Mouse (Mus musculus): ENCODE measurements around the gene Ezh1. TPM values are rescaled to one million over a fixed set of nuclear protein-coding genes. Genes with fewer than 3 reads are reported as not detected.

The Ezh1 gene
- polyA plus RNA-seq, 1 experiment, result 4.5 TPM

- no peak overlapping the region for H3K4me3 ChIP-seq (ENCODE audit: insufficient read depth, poor library complexity, severe bottlenecking)
- no peak overlapping the region for H3ac ChIP-seq (ENCODE audit: control insufficient read depth, insufficient read length, low read depth)
- peaks cover 58% of the 10 kb centered on the region for H3K27me3 ChIP-seq (ENCODE audit: control insufficient read depth, insufficient read depth, insufficient read length)
These were observed 38.8 kb upstream of the Ezh1 start for GRCm38 (mm10) chr11:101264954-101265471.

GRCm38 (mm10) chr11:101263989-101264280, 37.7 kb upstream of the Ezh1 start:
- Histone ChIP-seq H3K4me3 (ENCODE audit: insufficient read depth, poor library complexity, severe bottlenecking) (no peak overlapping the region), H3K79me3 (ENCODE audit: low read depth) (no peaks in the 10 kb centered on the region), H3K79me2 (ENCODE audit: control insufficient read depth, insufficient read depth) (no peaks in the 10 kb centered on the region), H3ac (ENCODE audit: control insufficient read depth, insufficient read length, low read depth) (no peak overlapping the region), H3K27me3 (ENCODE audit: control insufficient read depth, insufficient read depth, insufficient read length) (peaks cover 54% of the 10 kb centered on the region), H3K36me3 (ENCODE audit: control insufficient read depth, insufficient read depth) (peaks cover 3% of the 10 kb centered on the region)
- TF ChIP-seq USF1 (IDR thresholded peaks at IDR 0.05; ENCODE audit: low read depth) (no peak), CEBPB (IDR thresholded peaks at IDR 0.05; ENCODE audit: low read depth) (no peak), FOSL1 (IDR thresholded peaks at IDR 0.05; ENCODE audit: insufficient read depth, low read length, poor library complexity, severe bottlenecking) (no peak), MYOD1 (IDR thresholded peaks at IDR 0.05; ENCODE audit: control insufficient read depth, insufficient read length, low read depth) (no peak), MYOG (IDR thresholded peaks at IDR 0.05; ENCODE audit: control insufficient read depth, extremely low read depth, insufficient read length) (no peak), CTCF (IDR thresholded peaks at IDR 0.05; ENCODE audit: control insufficient read depth, insufficient read depth, insufficient read length) (no peak), MAX (IDR thresholded peaks at IDR 0.05) (no peak)

More at GRCm38 (mm10) chr11:101264954-101265471, 38.8 kb upstream of the Ezh1 start:
- Histone ChIP-seq H3K79me3 (ENCODE audit: low read depth) (no peaks in the 10 kb centered on the region), H3K79me2 (ENCODE audit: control insufficient read depth, insufficient read depth) (no peaks in the 10 kb centered on the region), H3K36me3 (ENCODE audit: control insufficient read depth, insufficient read depth) (no peaks in the 10 kb centered on the region)
- TF ChIP-seq CEBPB (IDR thresholded peaks at IDR 0.05; ENCODE audit: low read depth) (no peak), MYOD1 (IDR thresholded peaks at IDR 0.05; ENCODE audit: control insufficient read depth, insufficient read length, low read depth) (no peak), FOSL1 (IDR thresholded peaks at IDR 0.05; ENCODE audit: insufficient read depth, low read length, poor library complexity, severe bottlenecking) (no peak), CTCF (IDR thresholded peaks at IDR 0.05; ENCODE audit: control insufficient read depth, insufficient read depth, insufficient read length) (no peak), MAX (IDR thresholded peaks at IDR 0.05) (no peak), MYOG (IDR thresholded peaks at IDR 0.05; ENCODE audit: control insufficient read depth, extremely low read depth, insufficient read length) (no peak), USF1 (IDR thresholded peaks at IDR 0.05; ENCODE audit: low read depth) (no peak)

DNA sequence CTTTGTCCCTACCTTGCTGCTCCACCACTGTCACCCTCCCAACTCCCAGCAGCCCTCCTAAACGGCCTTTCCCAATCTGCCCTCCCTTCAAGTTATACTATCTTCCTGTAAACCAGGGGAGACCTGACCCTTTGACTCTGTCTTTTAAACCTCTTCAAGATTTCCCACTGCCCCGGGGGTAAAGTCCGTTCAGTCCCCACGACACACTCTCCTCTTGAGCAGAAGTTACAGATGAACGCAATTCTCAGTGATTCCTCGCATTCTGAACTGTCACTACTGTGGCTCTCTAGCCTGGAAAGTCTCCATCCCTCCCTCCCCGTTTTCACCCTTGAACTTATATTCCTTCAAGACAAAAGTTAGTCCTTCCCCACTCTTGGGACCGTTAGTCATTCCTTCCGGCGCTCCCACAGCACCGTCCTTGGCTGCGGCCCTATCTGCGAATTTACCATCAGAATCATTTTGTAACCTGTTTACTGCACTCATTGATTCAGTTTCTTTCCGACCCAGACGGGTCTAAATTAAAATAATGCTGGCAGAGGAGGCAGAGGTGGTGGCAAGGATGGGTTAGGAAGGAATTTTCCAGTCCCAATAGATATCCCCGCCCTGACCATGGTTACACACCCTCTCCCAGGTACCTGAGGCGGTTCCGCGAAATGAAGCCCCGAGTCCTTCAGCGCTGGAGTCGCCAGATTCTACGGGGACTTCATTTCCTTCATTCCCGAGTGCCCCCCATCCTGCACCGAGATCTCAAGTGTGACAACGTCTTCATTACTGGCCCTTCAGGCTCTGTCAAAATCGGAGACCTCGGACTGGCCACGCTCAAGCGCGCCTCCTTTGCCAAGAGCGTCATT, 37.1 kb upstream of the Ezh1 start:
- Histone ChIP-seq H3K36me3 (ENCODE audit: control insufficient read depth, insufficient read depth) (peaks cover 4% of the 10 kb centered on the region), H3K79me2 (ENCODE audit: control insufficient read depth, insufficient read depth) (no peaks in the 10 kb centered on the region), H3K27me3 (ENCODE audit: control insufficient read depth, insufficient read depth, insufficient read length) (peaks cover 50% of the 10 kb centered on the region), H3K79me3 (ENCODE audit: low read depth) (no peaks in the 10 kb centered on the region), H3K4me3 (ENCODE audit: insufficient read depth, poor library complexity, severe bottlenecking) (no peak overlapping the region), H3ac (ENCODE audit: control insufficient read depth, insufficient read length, low read depth) (no peak overlapping the region)
- TF ChIP-seq CEBPB (IDR thresholded peaks at IDR 0.05; ENCODE audit: low read depth), result no peak
- TF ChIP-seq MYOD1 (IDR thresholded peaks at IDR 0.05; ENCODE audit: control insufficient read depth, insufficient read length, low read depth), result no peak
- TF ChIP-seq MAX (IDR thresholded peaks at IDR 0.05), result no peak
- TF ChIP-seq USF1 (IDR thresholded peaks at IDR 0.05; ENCODE audit: low read depth), result no peak
- no peak for TF ChIP-seq CTCF (IDR thresholded peaks at IDR 0.05; ENCODE audit: control insufficient read depth, insufficient read depth, insufficient read length)
- TF ChIP-seq FOSL1 (IDR thresholded peaks at IDR 0.05; ENCODE audit: insufficient read depth, low read length, poor library complexity, severe bottlenecking), result no peak
- no peak for TF ChIP-seq MYOG (IDR thresholded peaks at IDR 0.05; ENCODE audit: control insufficient read depth, extremely low read depth, insufficient read length)

DNA sequence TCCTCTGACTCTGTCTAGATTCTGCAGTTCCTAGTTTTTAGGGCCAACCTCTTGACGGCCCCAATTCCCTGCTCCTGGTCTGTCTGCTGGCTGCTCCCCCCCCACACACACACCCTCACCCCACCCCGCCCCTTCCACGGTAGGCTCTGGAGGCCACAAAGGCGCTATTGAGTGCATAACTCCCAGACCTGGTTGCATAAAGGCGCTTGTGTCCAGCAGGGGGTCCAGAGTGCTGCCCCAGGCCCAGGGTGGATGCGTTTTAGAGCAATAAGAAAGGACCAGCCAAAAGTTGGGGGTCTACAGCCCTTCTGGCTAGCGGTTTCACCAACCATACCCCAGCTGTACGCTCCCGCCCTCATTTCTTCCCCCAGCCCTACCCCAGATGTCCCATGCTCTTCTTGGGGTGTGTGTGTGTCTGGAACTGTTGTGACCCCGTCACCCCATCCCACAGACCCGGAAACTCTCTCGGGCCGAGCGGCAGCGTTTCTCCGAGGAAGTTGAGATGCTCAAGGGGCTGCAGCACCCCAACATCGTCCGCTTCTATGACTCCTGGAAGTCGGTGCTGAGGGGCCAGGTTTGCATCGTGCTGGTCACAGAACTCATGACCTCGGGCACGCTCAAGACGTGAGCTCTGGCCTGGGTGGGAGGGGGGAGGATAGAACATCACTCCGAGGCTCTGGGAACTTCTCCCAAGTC, 36.2 kb upstream of the Ezh1 start:
- H3ac ChIP-seq (ENCODE audit: control insufficient read depth, insufficient read length, low read depth), result no peak overlapping the region
- no peaks in the 10 kb centered on the region for H3K79me3 ChIP-seq (ENCODE audit: low read depth)
- TF ChIP-seq MAX (IDR thresholded peaks at IDR 0.05) (no peak), FOSL1 (IDR thresholded peaks at IDR 0.05; ENCODE audit: insufficient read depth, low read length, poor library complexity, severe bottlenecking) (no peak), CTCF (IDR thresholded peaks at IDR 0.05; ENCODE audit: control insufficient read depth, insufficient read depth, insufficient read length) (no peak), USF1 (IDR thresholded peaks at IDR 0.05; ENCODE audit: low read depth) (no peak), MYOG (IDR thresholded peaks at IDR 0.05; ENCODE audit: control insufficient read depth, extremely low read depth, insufficient read length) (no peak), CEBPB (IDR thresholded peaks at IDR 0.05; ENCODE audit: low read depth) (no peak), MYOD1 (IDR thresholded peaks at IDR 0.05; ENCODE audit: control insufficient read depth, insufficient read length, low read depth) (no peak)
- peaks cover 45% of the 10 kb centered on the region for H3K27me3 ChIP-seq (ENCODE audit: control insufficient read depth, insufficient read depth, insufficient read length)
- H3K36me3 ChIP-seq (ENCODE audit: control insufficient read depth, insufficient read depth), result peaks cover 4% of the 10 kb centered on the region
- no peaks in the 10 kb centered on the region for H3K79me2 ChIP-seq (ENCODE audit: control insufficient read depth, insufficient read depth)
- no peak overlapping the region for H3K4me3 ChIP-seq (ENCODE audit: insufficient read depth, poor library complexity, severe bottlenecking)

- no peaks in the 10 kb centered on the region for H3K79me2 ChIP-seq (ENCODE audit: control insufficient read depth, insufficient read depth)
- peaks cover 45% of the 10 kb centered on the region for H3K27me3 ChIP-seq (ENCODE audit: control insufficient read depth, insufficient read depth, insufficient read length)
- no peak overlapping the region for H3K4me3 ChIP-seq (ENCODE audit: insufficient read depth, poor library complexity, severe bottlenecking)
- H3K36me3 ChIP-seq (ENCODE audit: control insufficient read depth, insufficient read depth), result peaks cover 4% of the 10 kb centered on the region
- no peaks in the 10 kb centered on the region for H3K79me3 ChIP-seq (ENCODE audit: low read depth)
- TF ChIP-seq CTCF (IDR thresholded peaks at IDR 0.05; ENCODE audit: control insufficient read depth, insufficient read depth, insufficient read length) (no peak), FOSL1 (IDR thresholded peaks at IDR 0.05; ENCODE audit: insufficient read depth, low read length, poor library complexity, severe bottlenecking) (no peak), MAX (IDR thresholded peaks at IDR 0.05) (no peak), USF1 (IDR thresholded peaks at IDR 0.05; ENCODE audit: low read depth) (no peak), MYOD1 (IDR thresholded peaks at IDR 0.05; ENCODE audit: control insufficient read depth, insufficient read length, low read depth) (no peak), MYOG (IDR thresholded peaks at IDR 0.05; ENCODE audit: control insufficient read depth, extremely low read depth, insufficient read length) (no peak), CEBPB (IDR thresholded peaks at IDR 0.05; ENCODE audit: low read depth) (no peak)
- peak overlapping the region; percentile 4 for H3ac ChIP-seq (ENCODE audit: control insufficient read depth, insufficient read length, low read depth)
These were observed 34.6 kb upstream of the Ezh1 start for GRCm38 (mm10) chr11:101260826-101261380.

Data from C2C12 (cell line).